In the genomic region with DNA sequence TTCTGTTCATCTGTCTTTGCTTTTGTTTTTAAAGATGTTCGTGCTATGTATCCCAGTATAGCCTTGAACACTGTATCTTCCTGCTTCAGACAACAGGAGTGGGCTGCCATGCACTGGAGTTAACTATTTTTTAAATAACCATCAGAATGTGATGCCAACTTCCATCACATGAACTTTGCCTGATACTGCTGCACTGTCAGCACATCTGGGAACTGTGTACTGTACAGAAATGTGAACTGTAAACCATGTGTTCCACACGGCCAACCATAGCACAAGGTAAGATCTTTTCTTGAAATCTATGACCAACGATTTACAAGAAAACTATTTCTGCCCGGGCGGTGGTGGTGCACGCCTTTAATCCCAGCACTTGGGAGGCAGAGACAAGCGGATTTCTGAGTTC, we compare ENCODE assay signal across 20 mouse cellular contexts.
"Had no signal": no experiment of that assay in that cellular context is flagged by ENCODE, and none has a peak within 500 bp of the region (broad histone marks: within the 10 kb centered on the region; RNA-seq: fewer than 3 reads in every experiment).

No protein-coding gene starts in this region.

- H3K9ac ChIP-seq: intestine, embryonic 15.5 days; limb, embryonic 13.5 days; liver, embryonic 12.5 days; liver, embryonic 15.5 days; lung, embryonic 15.5 days; midbrain, embryonic 13.5 days; neural tube, embryonic 13.5 days had no signal

- DNase-seq: layer of hippocampus, adult 9-11 months; liver; lung, adult 18-20 months; lung, postnatal 10 days; lung, postnatal 36 days; thymus, adult 18-20 months; thymus, postnatal 36 days had no signal

- H3K27ac ChIP-seq: intestine, embryonic 15.5 days; layer of hippocampus, adult 2 months; limb, embryonic 10.5 days; limb, embryonic 13.5 days; liver, embryonic 12.5 days; liver, embryonic 15.5 days; lung, embryonic 15.5 days; midbrain, embryonic 10.5 days; midbrain, embryonic 13.5 days; neural tube, embryonic 13.5 days had no signal

- H3K4me2 ChIP-seq: intestine, embryonic 15.5 days; limb, embryonic 13.5 days; liver, embryonic 12.5 days; liver, embryonic 15.5 days; lung, embryonic 15.5 days; midbrain, embryonic 13.5 days; neural tube, embryonic 13.5 days had no signal

- H3K9me3 ChIP-seq: intestine, embryonic 15.5 days; limb, embryonic 10.5 days; limb, embryonic 13.5 days; liver, embryonic 12.5 days; liver, embryonic 15.5 days; lung, embryonic 15.5 days; megakaryocyte, embryonic 14.5 days; midbrain, embryonic 10.5 days; midbrain, embryonic 13.5 days; neural tube, embryonic 13.5 days had no signal

- H3K4me1 ChIP-seq: intestine, embryonic 15.5 days; liver, embryonic 12.5 days; liver, embryonic 15.5 days; midbrain, embryonic 10.5 days; midbrain, embryonic 13.5 days had no signal

- H3K4me3 ChIP-seq: intestine, embryonic 15.5 days; layer of hippocampus, adult 2 months; limb, embryonic 10.5 days; limb, embryonic 13.5 days; liver, embryonic 12.5 days; liver, embryonic 15.5 days; lung, embryonic 15.5 days; megakaryocyte, embryonic 14.5 days; midbrain, embryonic 10.5 days; midbrain, embryonic 13.5 days; myocyte; neural tube, embryonic 13.5 days had no signal

- ATAC-seq: intestine, embryonic 15.5 days; liver, embryonic 12.5 days; midbrain, embryonic 13.5 days; midbrain, embryonic 16.5 days had no signal

- H3K27me3 ChIP-seq: intestine, embryonic 15.5 days; limb, embryonic 13.5 days; liver, embryonic 12.5 days; liver, embryonic 15.5 days; lung, embryonic 15.5 days; megakaryocyte, embryonic 14.5 days; midbrain, embryonic 13.5 days; neural tube, embryonic 13.5 days had no signal
